Mouse (Mus musculus) CH12.LX (cell line): ENCODE measurements at regions not wholly inside any gene's neighbourhood (a gene's known extent, or its start where the extent isn't known, plus 50 kb on each side); places are given as distances from the start of the nearest gene placed in this dataset.

Source experiments
- CTCF ChIP-seq, 2 experiments: IDR thresholded peaks in 1 of 2; conservative IDR thresholded peaks in 1 of 2; 2 replicates each; pipeline ENCODE4 v1.5.1; 2011 to 2012; ENCODE audit warnings: low read depth in 2 of 2, low read length in 2 of 2, improper control_type of control experiment in 1 of 2, inconsistent platforms in 1 of 2, mild to moderate bottlenecking in 1 of 2, moderate library complexity in 1 of 2
- IRF4 ChIP-seq: IDR thresholded peaks from 2 replicates; pipeline ENCODE4 v1.6.1; 2014; ENCODE audit warnings: low read depth, mild to moderate bottlenecking, inconsistent platforms, low read length, improper control_type of control experiment
- KAT2A ChIP-seq: IDR thresholded peaks from 2 replicates; pipeline ENCODE4 v1.6.1; 2012; ENCODE audit warnings: low read length, improper control_type of control experiment, inconsistent platforms; ENCODE audit not compliant: insufficient replicate concordance
- MAX ChIP-seq: IDR thresholded peaks from 2 replicates; pipeline ENCODE4 v1.6.1; 2011; ENCODE audit warnings: low read length, improper control_type of control experiment
- POLR2A ChIP-seq: IDR thresholded peaks from 2 replicates; pipeline ENCODE4 v1.6.1; 2011; ENCODE audit warnings: low read depth, mild to moderate bottlenecking, improper control_type of control experiment, low read length
- USF1 ChIP-seq: IDR thresholded peaks from 2 replicates; pipeline ENCODE4 v1.6.1; 2014; ENCODE audit warnings: low read depth, mild to moderate bottlenecking, inconsistent platforms, low read length, improper control_type of control experiment

- TF ChIP-seq CTCF (conservative IDR thresholded peaks at IDR 0.05 in 1 of 2, IDR thresholded peaks at IDR 0.05 in 1 of 2; ENCODE audit: low read depth in 2 of 2, low read length in 2 of 2) = no peak
- TF ChIP-seq MAX = no peak
- no peak for TF ChIP-seq POLR2A
- TF ChIP-seq KAT2A = no peak
- no peak for TF ChIP-seq IRF4
- TF ChIP-seq USF1 = no peak
Observed at GRCm38 (mm10) chr1:166847233-166847632, 154.0 kb upstream of the Fam78b start.
